Mouse (Mus musculus): Measurements from ENCODE around the gene Olfr314. TPM values are rescaled to one million over a fixed set of nuclear protein-coding genes. Genes with fewer than 3 reads are reported as not detected.
"Not testable (repeated sequence)": the region's sequence is repeated elsewhere in the genome, so short reads cannot be mapped to it uniquely, and the experiment has no call there.

The Olfr314 gene
- not detected in 2 replicates for total RNA-seq (2021)
- long read RNA-seq: 0 reads

GRCm38 (mm10) chr11:58782480-58783089 is at the start of gene Olfr314:
TSS of gene Olfr314 (plus strand) at chr11:58782952.
- no peak for DNase-seq

GRCm38 (mm10) chr11:58733372-58733771 is 49.4 kb upstream of the Olfr314 start:
- no peak for DNase-seq

GRCm38 (mm10) chr11:58738792-58739262 is 43.9 kb upstream of the Olfr314 start, which contains the start of gene Olfr317:
TSS of gene Olfr317 (minus strand) at chr11:58739212.
- no peak for DNase-seq

- DNase-seq: not testable (repeated sequence)
Measured at GRCm38 (mm10) chr11:58751096-58751495, 31.7 kb upstream of the Olfr314 start.

- no peak for DNase-seq
Measured at GRCm38 (mm10) chr11:58752434-58752833, 30.3 kb upstream of the Olfr314 start, which contains the start of gene Olfr316. TSS of gene Olfr316 (plus strand) at chr11:58752734.

- no peak for DNase-seq
Measured at GRCm38 (mm10) chr11:58772888-58773287, 9.9 kb upstream of the Olfr314 start, which contains the start of gene Olfr315. TSS of gene Olfr315 (plus strand) at chr11:58773188.

GRCm38 (mm10) chr11:58784182-58784581 is 1.4 kb downstream of the Olfr314 start:
- DNase-seq: no peak

- no peak for DNase-seq
Measured at GRCm38 (mm10) chr11:58787651-58788050, 4.9 kb downstream of the Olfr314 start.

GRCm38 (mm10) chr11:58788346-58788745 is 5.6 kb downstream of the Olfr314 start:
- no peak for DNase-seq

- no peak for DNase-seq
Measured at GRCm38 (mm10) chr11:58789532-58789931, 6.8 kb downstream of the Olfr314 start.

- no peak for DNase-seq
Measured at GRCm38 (mm10) chr11:58790053-58790452, 7.3 kb downstream of the Olfr314 start.

GRCm38 (mm10) chr11:58790646-58791045 is 7.9 kb downstream of the Olfr314 start:
- no peak for DNase-seq

GRCm38 (mm10) chr11:58795856-58796255 is 13.1 kb downstream of the Olfr314 start:
- DNase-seq: no peak

GRCm38 (mm10) chr11:58796850-58797249 is 14.1 kb downstream of the Olfr314 start:
- DNase-seq: no peak

- DNase-seq: no peak
Measured at GRCm38 (mm10) chr11:58799747-58800146, 17.0 kb downstream of the Olfr314 start.

GRCm38 (mm10) chr11:58801558-58802228 is 18.9 kb downstream of the Olfr314 start, which contains the start of gene Fam183b:
TSS of gene Fam183b (minus strand) at chr11:58801960.
- DNase-seq: no peak

- DNase-seq: no peak
Measured at GRCm38 (mm10) chr11:58803871-58804270, 21.1 kb downstream of the Olfr314 start.

GRCm38 (mm10) chr11:58804393-58804792 is 21.6 kb downstream of the Olfr314 start:
- DNase-seq: no peak

GRCm38 (mm10) chr11:58812001-58812400 is 29.2 kb downstream of the Olfr314 start:
- no peak for DNase-seq

- DNase-seq: not testable (repeated sequence)
Measured at GRCm38 (mm10) chr11:58814700-58815099, 31.9 kb downstream of the Olfr314 start, which contains the start of gene Olfr313. TSS of gene Olfr313 (plus strand) at chr11:58815000.

- no peak for DNase-seq
Measured at GRCm38 (mm10) chr11:58815676-58816075, 32.9 kb downstream of the Olfr314 start.

GRCm38 (mm10) chr11:58828937-58829336 is 46.2 kb downstream of the Olfr314 start, which contains the start of gene Olfr312:
TSS of gene Olfr312 (plus strand) at chr11:58829237.
- DNase-seq: not testable (repeated sequence)

- no peak for DNase-seq
Measured at GRCm38 (mm10) chr11:58829764-58830163, 47.0 kb downstream of the Olfr314 start.

Data from adrenal gland, postnatal 25 days (tissue).